Mouse (Mus musculus): Measurements from ENCODE around the gene Sox15.
A peak's percentile ranks its signal among the peaks of the same experiment; 100 is the strongest.
"Not testable (repeated sequence)": the region's sequence is repeated elsewhere in the genome, so short reads cannot be mapped to it uniquely, and the experiment has no call there.

Gene Sox15

DNA sequence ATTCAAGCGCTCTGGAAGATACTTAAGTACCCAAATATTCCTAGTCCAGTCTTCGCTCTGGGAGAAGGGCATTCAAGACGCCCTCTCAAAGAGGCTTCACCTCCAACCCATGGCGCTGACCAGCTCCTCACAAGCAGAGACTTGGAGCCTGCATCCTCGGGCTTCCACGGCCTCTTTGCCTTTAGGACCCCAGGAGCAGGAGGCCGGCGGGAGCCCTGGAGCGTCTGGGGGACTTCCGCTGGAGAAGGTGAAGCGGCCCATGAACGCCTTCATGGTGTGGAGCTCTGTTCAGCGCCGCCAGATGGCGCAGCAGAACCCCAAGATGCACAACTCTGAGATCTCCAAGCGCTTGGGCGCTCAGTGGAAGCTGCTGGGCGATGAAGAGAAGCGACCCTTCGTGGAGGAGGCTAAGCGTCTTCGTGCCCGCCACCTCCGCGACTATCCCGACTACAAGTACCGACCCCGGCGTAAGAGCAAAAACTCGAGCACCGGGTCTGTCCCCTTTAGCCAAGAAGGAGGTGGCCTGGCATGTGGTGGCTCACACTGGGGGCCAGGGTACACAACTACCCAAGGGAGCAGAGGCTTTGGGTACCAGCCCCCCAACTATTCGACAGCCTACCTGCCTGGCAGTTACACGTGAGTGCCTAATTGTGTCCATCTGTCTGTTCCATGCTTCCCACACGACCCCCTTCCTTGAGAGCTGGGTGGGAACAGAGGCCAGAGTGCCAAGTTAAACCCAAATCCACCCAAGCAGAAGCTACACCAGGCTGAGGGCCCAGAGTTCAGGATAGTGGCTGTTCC lies at the start of gene Sox15:
Gene Sox15, plus strand, starts transcription at position 51 of the 801 bp plus-strand sequence.
- DNase-seq, result peak in 1 of 2 experiments; percentile 42

DNA sequence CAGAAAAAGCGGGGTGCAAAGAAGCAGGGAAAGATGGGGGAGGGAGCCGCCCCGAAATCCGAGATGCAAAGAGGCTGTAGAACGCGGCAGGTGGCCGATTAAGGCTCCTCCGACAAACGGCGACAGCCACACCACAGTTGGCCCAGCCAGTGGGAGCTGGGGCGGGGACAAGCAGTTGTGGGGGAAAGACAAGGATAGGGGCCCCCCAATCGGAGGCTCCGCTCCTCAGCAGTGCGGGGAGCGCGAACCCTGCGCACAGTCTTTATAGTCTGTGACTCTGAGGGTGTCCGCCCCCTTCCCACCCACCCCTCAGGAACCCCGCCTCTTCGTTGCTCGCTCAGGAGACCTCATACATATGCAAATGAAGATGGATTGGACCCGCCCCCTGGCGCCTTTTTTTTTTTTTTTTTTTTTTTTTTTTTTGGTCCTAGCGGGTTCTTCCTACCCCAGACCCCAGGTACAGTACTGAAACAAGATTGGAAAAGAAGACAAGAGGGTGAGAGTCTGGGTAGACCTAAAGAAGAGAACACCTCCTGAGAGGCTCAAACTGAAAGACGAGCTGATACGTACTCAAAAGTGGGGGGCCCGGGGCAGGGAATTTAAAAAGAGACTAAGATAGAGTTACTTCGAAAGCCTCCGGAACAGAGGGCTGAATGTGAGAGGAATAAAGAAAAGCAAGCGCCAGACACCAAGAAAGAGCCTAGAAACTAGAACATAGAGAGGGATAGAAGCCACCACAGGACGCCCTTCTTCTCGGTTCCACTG lies 49.2 kb upstream of the Sox15 start, which contains the start of gene Atp1b2:
Gene Atp1b2, minus strand, starts transcription at position 217 of the 765 bp plus-strand sequence.
- DNase-seq, result peak; percentile 58 to 67

DNA sequence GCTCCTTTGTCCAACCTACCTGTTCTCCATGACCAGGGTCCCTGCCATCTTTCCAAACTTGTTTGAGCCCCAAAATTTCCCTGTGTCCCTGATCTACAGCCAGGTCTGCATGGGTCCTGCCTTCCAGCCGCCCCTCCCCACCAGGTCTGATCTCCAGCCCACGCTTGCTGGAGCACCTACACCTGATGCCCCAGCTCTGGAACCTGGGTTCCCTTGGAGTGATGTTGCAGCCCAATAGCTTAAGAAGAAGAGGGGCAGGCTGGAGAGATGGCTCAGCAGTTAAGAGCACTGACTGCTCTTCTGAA lies 48.7 kb upstream of the Sox15 start:
- DNase-seq, result no peak

- no peak for DNase-seq
These were observed 48.3 kb upstream of the Sox15 start for GRCm38 (mm10) chr11:69606832-69607231.

GRCm38 (mm10) chr11:69608525-69608924 lies 46.6 kb upstream of the Sox15 start:
- DNase-seq, result no peak

- no peak for DNase-seq
These were observed 45.7 kb upstream of the Sox15 start for GRCm38 (mm10) chr11:69609416-69609815.

DNA sequence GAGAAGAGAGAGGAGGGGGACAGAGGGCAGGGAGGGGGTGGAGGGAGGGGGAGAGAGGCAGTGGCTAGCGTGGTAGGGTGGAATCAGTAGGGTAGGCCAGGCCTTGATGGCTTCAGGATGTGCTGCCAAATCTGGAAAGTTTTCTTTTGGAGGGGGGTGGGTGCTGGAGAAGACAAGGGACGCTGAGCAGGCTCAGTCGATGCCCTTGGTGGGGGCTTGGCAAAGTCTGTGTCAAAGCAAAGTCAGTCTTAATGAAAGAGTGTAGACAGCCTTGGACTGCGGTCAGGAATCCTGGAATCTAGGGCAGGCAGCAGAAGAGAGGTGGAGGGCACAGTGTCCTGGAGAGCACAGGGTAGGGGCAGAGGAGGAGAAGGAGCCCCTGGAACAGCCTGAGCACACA lies 44.2 kb upstream of the Sox15 start:
- DNase-seq, result no peak

DNA sequence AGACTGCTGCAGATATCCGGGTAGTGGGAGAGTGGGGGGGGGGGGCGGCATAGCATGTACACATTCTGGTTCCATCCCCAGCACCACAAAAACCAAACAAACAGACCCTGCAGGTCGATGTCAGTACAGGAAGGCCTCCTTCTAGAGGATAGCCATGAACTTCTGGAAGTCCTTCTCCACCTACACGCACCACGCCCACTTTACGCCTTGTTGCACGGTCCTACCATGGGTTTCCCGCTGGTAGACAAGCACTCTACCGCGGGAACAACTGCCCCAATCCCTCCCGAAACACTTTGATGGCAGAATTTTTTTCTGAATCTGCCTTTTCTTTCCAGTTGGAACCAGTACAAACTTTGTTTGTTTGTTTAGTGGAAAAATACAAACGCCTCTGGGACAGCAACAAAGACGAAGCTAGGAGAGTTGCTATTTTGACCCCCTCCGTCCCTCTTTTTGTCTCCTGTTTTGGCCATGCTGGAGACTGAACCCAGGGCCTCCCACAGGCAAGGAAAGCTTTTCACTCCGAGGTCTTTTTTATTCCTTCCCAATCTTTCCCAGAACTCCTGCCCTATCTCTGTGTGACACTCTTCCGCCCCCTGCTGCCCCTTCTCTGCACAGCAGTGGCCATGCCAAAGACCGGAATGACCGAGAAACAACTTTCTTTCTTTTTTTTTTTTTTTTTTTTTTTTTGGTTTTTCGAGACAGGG lies 41.4 kb upstream of the Sox15 start:
- peak; percentile 57 to 64 for DNase-seq

DNA sequence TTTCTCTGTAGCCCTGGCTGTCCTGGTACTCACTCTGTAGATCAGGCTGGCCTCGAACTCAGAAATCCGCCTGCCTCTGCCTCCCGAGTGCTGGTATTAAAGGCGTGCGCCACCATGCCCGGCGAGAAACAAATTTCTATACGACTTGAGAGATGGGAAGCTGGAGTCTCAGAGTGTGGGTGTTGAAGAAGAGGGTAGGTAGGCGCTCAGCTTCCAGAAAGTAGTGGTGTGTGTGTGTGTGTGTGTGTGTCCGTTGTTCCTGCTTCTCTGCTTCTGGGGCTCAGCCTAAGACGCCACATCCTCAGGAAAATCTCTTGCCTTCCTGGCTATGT lies 40.9 kb upstream of the Sox15 start:
- DNase-seq, result not testable (repeated sequence)

- DNase-seq, result no peak
These were observed 38.3 kb upstream of the Sox15 start for GRCm38 (mm10) chr11:69616781-69617180.

GRCm38 (mm10) chr11:69617805-69618204 lies 37.3 kb upstream of the Sox15 start, which contains the start of gene Shbg:
TSS of gene Shbg (minus strand) at chr11:69617905.
- no peak for DNase-seq

DNA sequence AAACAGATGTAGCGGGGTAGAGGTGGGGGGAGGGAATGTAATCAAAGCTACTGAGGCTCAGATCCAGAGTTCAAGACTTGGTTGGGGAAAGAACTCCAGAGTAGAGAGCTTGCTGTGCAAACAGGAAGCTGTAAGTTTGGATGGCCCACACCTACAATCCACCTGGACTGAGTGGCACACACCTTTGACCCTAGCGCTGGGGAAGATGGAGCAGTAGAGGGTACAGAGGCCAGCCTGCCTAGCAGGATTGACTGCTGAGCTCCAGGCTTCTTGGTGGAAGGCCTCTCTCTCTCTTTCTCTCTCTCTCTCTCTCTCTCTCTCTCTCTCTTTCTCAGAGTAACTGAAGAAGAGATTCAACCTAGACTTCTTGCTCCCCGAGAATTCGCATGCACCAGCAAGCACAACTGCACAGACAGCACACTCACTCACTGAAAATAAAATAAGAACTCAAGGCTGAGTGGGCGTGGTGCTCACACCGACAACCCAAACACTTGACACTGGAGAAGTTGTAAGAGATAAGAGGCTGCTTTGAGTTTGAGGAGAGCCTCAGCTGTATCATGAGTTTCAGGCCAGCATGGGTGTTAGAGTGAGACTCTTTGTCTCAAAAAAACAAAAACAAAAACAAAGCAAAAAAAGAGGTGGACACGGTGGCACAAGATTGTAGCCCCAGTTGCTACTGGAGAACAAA lies 34.6 kb upstream of the Sox15 start:
- no peak for DNase-seq

DNA sequence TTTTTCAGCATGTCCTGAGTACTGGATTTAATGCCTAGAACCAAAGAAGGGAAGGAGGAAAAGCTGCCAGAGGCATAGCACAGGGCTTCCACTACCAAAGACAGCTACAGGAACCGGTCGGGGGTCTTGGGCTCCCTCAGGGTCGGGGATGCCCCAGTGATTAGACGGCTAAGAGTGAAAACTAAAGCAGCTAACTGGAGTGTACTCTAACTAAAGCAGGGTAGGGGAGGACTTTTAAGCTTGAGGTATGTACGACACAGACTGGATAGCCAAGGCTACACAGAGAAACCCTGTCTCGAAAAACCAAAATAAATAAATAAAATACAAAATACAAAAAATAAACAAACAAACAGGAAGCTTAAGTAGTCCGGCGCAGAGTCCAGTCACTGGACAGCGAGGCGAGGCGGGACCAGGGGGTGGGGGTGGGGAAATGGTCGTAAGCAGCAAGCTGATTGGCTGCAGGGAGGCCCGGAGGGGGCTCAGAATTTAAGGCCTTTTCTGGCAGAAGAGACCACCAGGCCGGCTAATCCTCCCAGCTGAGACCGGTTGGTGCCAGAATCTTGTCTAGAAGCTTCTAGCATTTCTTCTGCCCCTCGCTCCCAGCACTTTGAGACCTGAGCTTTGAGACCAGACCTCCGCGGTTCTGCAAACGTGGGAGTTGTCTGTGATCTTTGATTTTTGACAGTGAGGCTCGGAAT lies 33.4 kb upstream of the Sox15 start, which contains the start of gene Sat2:
Gene Sat2, plus strand, starts transcription at position 454 of the 698 bp plus-strand sequence.
- no peak for DNase-seq

DNA sequence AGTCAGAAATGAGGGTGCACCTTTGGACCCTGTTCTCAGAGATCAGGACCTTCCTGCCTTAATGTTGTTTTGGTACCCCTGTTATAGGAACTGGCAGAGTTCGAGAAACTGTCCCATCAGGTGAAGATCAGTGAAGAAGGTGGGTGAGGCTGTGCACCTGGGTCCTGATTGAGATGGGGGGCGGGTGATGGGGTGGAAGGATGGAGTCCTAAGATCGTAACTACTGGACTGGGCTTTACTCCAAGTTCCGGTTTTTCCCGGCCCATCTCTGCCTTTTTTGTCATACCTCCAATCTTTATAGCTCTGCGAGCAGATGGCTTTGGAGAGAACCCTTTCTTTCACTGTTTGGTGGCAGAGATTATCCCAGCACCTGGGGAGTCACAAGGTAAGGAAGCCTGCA lies 32.7 kb upstream of the Sox15 start:
- no peak for DNase-seq

DNA sequence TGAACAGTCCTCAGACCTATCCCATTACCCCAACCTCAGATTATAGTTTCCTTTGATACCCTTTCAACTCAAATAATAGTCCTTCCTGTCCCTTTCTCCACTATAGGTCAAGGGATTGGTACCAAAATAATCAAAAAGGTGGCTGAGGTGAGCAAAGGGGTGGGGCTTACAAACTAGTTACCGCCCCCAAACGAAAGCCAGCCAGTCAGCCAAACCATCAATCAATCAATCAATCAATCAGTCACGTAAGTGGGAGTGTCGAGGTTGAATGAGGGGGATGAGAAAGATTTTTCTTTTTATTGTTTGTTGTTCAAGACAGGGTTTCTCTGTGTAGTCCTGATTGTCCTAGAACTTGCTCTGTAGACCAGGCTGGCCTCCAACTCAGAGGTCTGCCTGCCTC lies 32.1 kb upstream of the Sox15 start:
- no peak for DNase-seq

DNA sequence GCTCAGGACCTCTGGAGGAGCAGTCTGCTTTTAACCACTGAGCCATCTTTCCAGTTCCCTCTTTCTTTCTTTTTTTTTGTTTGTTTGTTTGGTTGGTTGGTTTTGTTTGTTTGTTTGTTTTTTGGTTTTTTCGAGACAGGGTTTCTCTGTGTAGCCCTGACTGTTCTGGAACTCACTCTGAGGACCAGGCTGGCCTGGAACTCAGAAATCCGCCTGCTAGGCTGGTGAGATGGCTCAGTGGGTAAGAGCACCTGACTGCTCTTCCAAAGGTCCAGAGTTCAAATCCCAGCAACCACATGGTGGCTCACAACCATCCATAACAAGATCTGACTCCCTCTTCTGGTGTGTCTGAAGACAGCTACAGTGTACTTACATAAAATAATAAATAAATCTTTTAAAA lies 30.8 kb upstream of the Sox15 start:
- not testable (repeated sequence) for DNase-seq

DNA sequence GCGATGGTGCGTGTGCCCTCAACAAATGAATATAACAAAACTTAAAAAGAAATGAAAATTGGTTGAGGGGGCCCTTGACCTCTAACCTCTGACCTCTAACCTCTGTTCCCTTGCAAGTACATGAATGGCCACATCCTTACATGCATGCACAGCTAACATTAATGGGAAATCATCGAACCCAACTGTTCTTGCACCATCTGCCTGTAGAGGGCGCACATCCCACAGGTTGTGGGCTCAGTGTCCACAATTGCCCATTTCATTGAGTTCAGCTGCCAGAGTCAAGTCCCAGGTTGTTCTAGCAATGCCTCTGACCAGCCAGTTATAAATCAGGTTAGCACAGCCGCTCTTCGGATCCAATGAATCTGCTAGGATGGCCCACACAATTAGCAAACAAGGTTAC lies 26.8 kb upstream of the Sox15 start:
- peak; percentile 85 to 86 for DNase-seq

DNA sequence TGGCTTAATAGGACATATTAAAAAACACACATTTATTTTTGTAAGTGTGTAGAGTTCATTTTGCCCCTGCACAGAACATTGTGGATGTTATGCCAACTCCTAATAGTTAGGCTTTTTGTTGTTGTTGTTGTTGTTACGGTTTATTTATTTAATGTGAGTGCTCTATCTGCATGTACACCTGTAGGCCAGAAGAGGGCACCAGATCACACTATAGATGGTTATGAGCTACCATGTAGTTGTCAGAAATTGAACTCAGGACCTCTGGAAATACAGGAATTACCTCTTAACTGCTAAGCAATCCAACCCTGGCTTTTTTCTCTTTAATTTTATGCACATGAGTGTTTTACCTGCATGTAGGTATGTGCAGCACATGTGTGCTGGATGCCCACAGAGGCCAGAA lies 25.3 kb upstream of the Sox15 start:
- DNase-seq, result peak; percentile 20 to 43

GRCm38 (mm10) chr11:69632284-69633089 lies 22.6 kb upstream of the Sox15 start, which contains the start of gene Fxr2:
TSS of gene Fxr2 (plus strand) at chr11:69632990.
- DNase-seq, result peak; percentile 100

- no peak for DNase-seq
These were observed 21.8 kb upstream of the Sox15 start for GRCm38 (mm10) chr11:69633128-69633866.

GRCm38 (mm10) chr11:69635471-69635870 lies 19.6 kb upstream of the Sox15 start:
- DNase-seq, result no peak
